Mouse (Mus musculus) cerebellum, adult 18-20 months (tissue): ENCODE data around the gene Cyp2j12.
"Not testable (repeated sequence)": the region's sequence is repeated elsewhere in the genome, so short reads cannot be mapped to it uniquely, and the experiment has no call there.

Experiments
- DNase-seq, 2 experiments: peaks; one replicate each; pipeline ENCODE4 v3.0.0; 2021

Gene Cyp2j12

GRCm38 (mm10) chr4:96140732-96141467, at the start of gene Cyp2j12:
TSS of gene Cyp2j12 (minus strand) at chr4:96141152.
- peak in 1 of 2 experiments; percentile 6 for DNase-seq

- not testable (repeated sequence) for DNase-seq
Observed at GRCm38 (mm10) chr4:96189321-96189720, 48.4 kb upstream of the Cyp2j12 start.

GRCm38 (mm10) chr4:96188671-96189070, 47.7 kb upstream of the Cyp2j12 start:
- not testable (repeated sequence) for DNase-seq

- not testable (repeated sequence) for DNase-seq
Observed at GRCm38 (mm10) chr4:96188146-96188545, 47.2 kb upstream of the Cyp2j12 start.

- not testable (repeated sequence) for DNase-seq
Observed at GRCm38 (mm10) chr4:96184716-96185115, 43.8 kb upstream of the Cyp2j12 start.

DNA sequence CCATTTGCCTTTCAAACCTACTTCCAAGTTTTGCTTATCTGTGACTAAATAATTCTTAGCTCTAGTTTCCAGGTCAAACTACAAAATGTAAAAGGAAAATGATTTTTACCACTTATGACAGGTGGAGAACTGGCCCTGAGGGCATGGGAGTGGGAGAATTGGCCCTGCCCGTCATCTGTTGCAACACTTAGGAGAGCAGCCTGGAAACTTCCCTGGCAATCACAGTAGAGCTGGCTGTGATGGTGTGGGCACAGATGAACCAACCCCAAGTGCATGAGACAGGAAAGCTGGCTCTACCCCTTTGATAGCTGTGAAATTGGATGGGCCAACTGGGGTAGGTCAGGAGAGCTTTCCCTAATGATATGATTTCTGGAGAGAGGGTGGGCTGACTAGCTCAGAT, 21.9 kb upstream of the Cyp2j12 start:
- DNase-seq, result no peak

- no peak for DNase-seq
Observed at GRCm38 (mm10) chr4:96161575-96161974, 20.6 kb upstream of the Cyp2j12 start.

DNA sequence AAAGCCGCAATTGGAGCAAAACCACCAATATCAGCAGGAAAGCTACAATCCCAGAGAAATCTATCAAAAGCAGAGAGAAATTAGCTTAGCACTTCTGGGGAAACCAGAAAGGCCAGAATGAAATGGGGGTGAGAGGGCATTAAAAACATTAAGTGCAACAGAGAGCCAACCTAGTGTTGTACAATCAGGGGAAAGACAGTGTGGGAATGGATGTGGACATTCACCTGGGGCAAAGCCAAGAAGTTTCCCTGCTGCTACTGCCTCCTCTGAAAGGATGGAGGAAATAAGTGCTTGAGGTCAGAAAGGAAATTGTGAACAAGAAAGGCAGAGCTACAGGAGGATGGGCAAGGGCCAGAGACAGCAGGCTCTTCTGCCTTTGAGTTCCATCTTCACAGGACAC, 1.7 kb downstream of the Cyp2j12 start:
- no peak for DNase-seq

DNA sequence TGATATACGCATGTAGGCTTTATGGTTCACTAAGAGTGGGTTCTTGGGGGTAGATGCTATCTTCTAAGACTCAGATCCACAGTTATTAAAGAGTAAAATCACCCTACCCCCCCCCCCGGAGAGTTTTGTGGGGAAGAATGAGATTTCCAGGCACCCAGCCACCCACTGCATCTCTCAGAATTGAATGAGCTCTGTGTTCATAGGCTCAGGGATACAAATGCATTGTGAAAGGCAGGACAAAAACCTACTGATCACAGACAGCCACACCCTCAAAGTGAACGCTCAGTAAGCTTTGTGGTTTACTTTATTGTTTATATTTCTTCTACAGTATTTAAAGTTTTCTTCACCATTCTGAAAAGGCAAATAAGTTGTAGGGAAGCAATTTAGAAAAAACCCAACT, 6.7 kb downstream of the Cyp2j12 start:
- no peak for DNase-seq

DNA sequence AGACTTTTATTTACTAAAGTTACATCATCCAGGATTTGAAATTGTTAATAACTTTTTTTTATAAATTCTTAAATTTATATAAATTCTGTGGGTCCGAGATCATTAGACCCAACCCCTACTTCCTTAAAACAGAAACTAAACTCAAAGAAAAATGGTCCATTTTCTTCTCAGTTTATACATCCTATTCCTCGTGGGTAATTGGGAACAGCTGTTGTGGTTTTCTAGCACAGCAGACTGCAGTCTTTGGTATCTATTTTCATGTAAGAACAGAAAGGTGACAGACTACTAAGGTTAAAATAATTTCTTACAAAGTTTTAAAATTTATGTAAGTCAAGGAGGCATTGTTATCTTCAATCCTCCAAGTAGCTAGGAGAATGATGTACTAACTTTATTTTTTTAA, 44.1 kb downstream of the Cyp2j12 start:
- no peak for DNase-seq

DNA sequence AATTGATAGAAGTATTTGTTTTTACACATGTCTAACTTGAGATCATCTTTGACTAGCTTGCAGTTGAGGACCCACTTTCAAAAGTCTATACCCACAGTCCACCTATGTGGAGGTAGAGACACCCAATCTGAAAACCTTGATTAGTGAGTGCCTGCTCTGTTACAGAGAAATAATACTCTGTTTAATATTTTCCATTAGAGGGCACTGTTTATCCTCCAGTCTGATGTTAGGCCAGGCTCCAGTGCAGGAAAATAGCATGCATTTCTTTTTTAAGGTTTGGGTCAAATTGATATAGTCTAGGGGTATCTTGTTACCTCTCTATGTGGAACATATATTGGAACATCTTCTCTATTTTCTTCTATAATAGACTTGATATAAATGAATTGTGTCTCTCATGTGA, 49.1 kb downstream of the Cyp2j12 start:
- DNase-seq, result no peak

DNA sequence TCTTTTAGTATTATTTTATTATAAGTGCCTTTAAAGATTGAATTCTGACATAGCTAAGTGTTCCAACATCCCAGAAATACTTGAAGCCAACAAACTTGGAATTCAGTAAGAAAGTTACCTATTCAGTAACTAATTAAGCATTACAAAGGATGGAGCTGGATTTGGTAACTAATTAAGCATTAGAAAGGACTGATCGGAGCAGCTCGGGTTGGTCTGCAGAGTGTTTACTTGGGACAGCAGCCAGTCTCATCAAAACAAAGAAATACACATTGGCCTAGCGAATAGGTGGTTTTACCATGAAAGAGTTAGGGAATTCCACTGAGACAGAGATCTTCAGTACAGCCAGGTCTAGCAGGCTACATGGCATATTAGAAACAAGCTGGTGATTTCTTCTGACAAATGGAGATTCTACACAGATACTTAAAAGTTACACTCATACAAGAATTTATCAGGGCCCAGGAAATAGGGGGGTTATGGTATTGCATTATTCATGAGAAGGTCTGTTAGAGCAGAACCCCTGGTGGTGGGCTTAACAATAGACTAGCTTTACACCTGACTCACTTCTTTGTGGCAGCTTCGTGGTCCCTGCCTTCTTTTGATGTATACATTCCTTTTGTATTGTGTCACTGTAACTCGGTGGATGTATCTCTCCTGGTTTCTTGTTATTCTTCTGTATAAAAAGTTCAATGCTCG, 51.5 kb downstream of the Cyp2j12 start:
- not testable (repeated sequence) for DNase-seq

GRCm38 (mm10) chr4:96078308-96078707, 62.6 kb downstream of the Cyp2j12 start:
- DNase-seq, result no peak

- peak; percentile 68 to 74 for DNase-seq
Observed at GRCm38 (mm10) chr4:96077261-96078125, 63.5 kb downstream of the Cyp2j12 start, which contains the start of gene Cyp2j13. TSS of gene Cyp2j13 (minus strand) at chr4:96077546.

DNA sequence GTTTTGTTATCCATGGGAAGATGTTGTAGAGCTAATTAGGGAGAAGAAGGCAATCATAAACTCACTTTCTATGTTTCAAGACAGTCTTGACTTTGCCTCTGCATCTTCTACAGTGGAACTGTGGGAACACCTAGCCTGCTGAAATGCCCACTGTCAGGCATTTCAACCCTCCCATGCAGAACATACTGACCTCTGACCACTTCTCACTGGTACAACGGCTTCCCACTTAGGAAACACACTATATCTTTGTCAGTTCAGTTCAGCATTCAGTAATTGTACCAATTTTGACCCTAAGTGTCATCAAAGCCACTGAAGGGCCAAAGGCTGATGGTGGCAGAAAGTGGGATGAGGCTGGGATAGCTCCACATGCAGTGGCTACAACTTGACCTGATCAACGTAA, 78.9 kb downstream of the Cyp2j12 start:
- no peak for DNase-seq

DNA sequence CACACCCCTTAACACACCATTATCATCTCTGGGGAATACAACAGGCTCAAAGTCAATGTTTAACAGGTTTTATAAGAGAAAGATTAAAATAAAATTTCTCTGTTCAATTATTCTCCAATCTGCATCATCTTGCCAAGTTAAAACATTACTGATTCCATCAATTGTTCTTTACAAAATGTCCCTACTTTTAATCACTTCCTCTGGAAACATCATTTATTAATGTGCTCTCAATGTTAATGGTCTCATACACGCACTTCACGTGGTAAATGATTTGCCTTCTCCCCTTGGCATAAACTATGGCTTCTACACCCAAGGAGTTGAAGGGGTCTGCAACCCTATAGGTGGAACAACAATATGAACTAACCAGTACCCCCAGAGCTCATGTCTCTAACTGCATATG, 80.8 kb downstream of the Cyp2j12 start:
- no peak for DNase-seq
